Mouse (Mus musculus): ENCODE data around the gene Zfp597. TPM values are rescaled to one million over a fixed set of nuclear protein-coding genes. Genes with fewer than 3 reads are reported as not detected.
A peak's percentile ranks its signal among the peaks of the same experiment; 100 is the strongest.

Gene Zfp597
- polyA plus RNA-seq, 2 experiments = 2.0 TPM

- peaks cover 3% of the 10 kb centered on the region for H3K36me3 ChIP-seq (replicated peaks; ENCODE audit: control insufficient read depth, insufficient read depth, low read depth)
- H3K4me3 ChIP-seq (ENCODE audit: insufficient read depth in 1 of 2, low read depth in 2 of 2, low read length in 2 of 2) = no peak overlapping the region
- DNase-seq (ENCODE audit: low read depth in 3 of 3, low spot score in 3 of 3) (no peak), ATAC-seq (ENCODE audit: insufficient read depth) (no peak)
- TF ChIP-seq CTCF (IDR thresholded peaks at IDR 0.05; ENCODE audit: low read depth) (no peak), EP300 (IDR thresholded peaks at IDR 0.05; ENCODE audit: low read depth) (no peak)
- H3K27ac ChIP-seq = no peak overlapping the region
- H3K4me1 ChIP-seq (replicated peaks; ENCODE audit: control insufficient read depth in 2 of 2, insufficient read depth in 2 of 2, low read length in 1 of 2) = peaks cover 0 to 5% of the 10 kb centered on the region in 2 experiments; a peak in 2 of 4 replicates
- H3K27me3 ChIP-seq (ENCODE audit: control insufficient read depth, insufficient read depth, low read length) = no peaks in the 10 kb centered on the region
- WGBS (ENCODE audit: insufficient replicate concordance) = 63% methylated on average over 2 of the region's 2 CpGs
- no peak overlapping the region for H3K9ac ChIP-seq (replicated peaks)
- H3K9me3 ChIP-seq (ENCODE audit: control insufficient read depth, low read length) = no peaks in the 10 kb centered on the region
- no peak overlapping the region for H3K4me2 ChIP-seq (ENCODE audit: low read depth)
These were observed 23.1 kb upstream of the Zfp597 start for GRCm38 (mm10) chr16:3907471-3907870.

GRCm38 (mm10) chr16:3896553-3896952 lies 12.2 kb upstream of the Zfp597 start:
- no peaks in the 10 kb centered on the region for H3K27me3 ChIP-seq (ENCODE audit: control insufficient read depth, insufficient read depth, low read length)
- no peak overlapping the region for H3K4me3 ChIP-seq (ENCODE audit: insufficient read depth in 1 of 2, low read depth in 2 of 2, low read length in 2 of 2)
- H3K36me3 ChIP-seq (replicated peaks; ENCODE audit: control insufficient read depth, insufficient read depth, low read depth) = peaks cover 24% of the 10 kb centered on the region
- peaks cover 2% of the 10 kb centered on the region in 2 experiments; a peak in 2 of 4 replicates for H3K4me1 ChIP-seq (replicated peaks; ENCODE audit: control insufficient read depth in 2 of 2, insufficient read depth in 2 of 2, low read length in 1 of 2)
- no peak for ATAC-seq (ENCODE audit: insufficient read depth)
- H3K4me2 ChIP-seq (ENCODE audit: low read depth) = no peak overlapping the region
- H3K9me3 ChIP-seq (ENCODE audit: control insufficient read depth, low read length) = no peaks in the 10 kb centered on the region
- H3K27ac ChIP-seq = no peak overlapping the region
- no peak for TF ChIP-seq EP300 (IDR thresholded peaks at IDR 0.05; ENCODE audit: low read depth)
- TF ChIP-seq CTCF (IDR thresholded peaks at IDR 0.05; ENCODE audit: low read depth) = no peak
- WGBS (ENCODE audit: insufficient replicate concordance) = 78% methylated on average over 1 of the region's 1 CpGs
- no peak overlapping the region for H3K9ac ChIP-seq (replicated peaks)
- no peak for DNase-seq (ENCODE audit: low read depth in 3 of 3, low spot score in 3 of 3)

- Histone ChIP-seq H3K27me3 (ENCODE audit: control insufficient read depth, insufficient read depth, low read length) (no peaks in the 10 kb centered on the region), H3K9ac (replicated peaks) (no peak overlapping the region), H3K36me3 (replicated peaks; ENCODE audit: control insufficient read depth, insufficient read depth, low read depth) (peaks cover 22% of the 10 kb centered on the region), H3K9me3 (ENCODE audit: control insufficient read depth, low read length) (no peaks in the 10 kb centered on the region), H3K27ac (no peak overlapping the region), H3K4me3 (ENCODE audit: insufficient read depth in 1 of 2, low read depth in 2 of 2, low read length in 2 of 2) (no peak overlapping the region), H3K4me1 (replicated peaks; ENCODE audit: control insufficient read depth in 2 of 2, insufficient read depth in 2 of 2, low read length in 1 of 2) (peaks cover 2% of the 10 kb centered on the region in 2 experiments; a peak in 2 of 4 replicates), H3K4me2 (ENCODE audit: low read depth) (no peak overlapping the region)
- 67% methylated on average over 6 of the region's 6 CpGs for WGBS (ENCODE audit: insufficient replicate concordance)
- no peak for TF ChIP-seq CTCF (IDR thresholded peaks at IDR 0.05; ENCODE audit: low read depth)
- TF ChIP-seq EP300 (IDR thresholded peaks at IDR 0.05; ENCODE audit: low read depth) = no peak
- DNase-seq (ENCODE audit: low read depth in 3 of 3, low spot score in 3 of 3) (no peak), ATAC-seq (ENCODE audit: insufficient read depth) (no peak)
These were observed 11.7 kb upstream of the Zfp597 start for GRCm38 (mm10) chr16:3896046-3896445.

- peak overlapping the region; percentile 42 for H3K4me2 ChIP-seq (ENCODE audit: low read depth)
- TF ChIP-seq EP300 (IDR thresholded peaks at IDR 0.05; ENCODE audit: low read depth) = no peak
- no peak for TF ChIP-seq CTCF (IDR thresholded peaks at IDR 0.05; ENCODE audit: low read depth)
These were observed 10.9 kb upstream of the Zfp597 start for GRCm38 (mm10) chr16:3895173-3895792.

GRCm38 (mm10) chr16:3893739-3894138 lies 9.4 kb upstream of the Zfp597 start:
- no peak overlapping the region for H3K4me2 ChIP-seq (ENCODE audit: low read depth)
- H3K4me1 ChIP-seq (replicated peaks; ENCODE audit: control insufficient read depth in 2 of 2, insufficient read depth in 2 of 2, low read length in 1 of 2) = peaks cover 2% of the 10 kb centered on the region in 2 experiments; a peak in 2 of 4 replicates
- no peaks in the 10 kb centered on the region for H3K27me3 ChIP-seq (ENCODE audit: control insufficient read depth, insufficient read depth, low read length)
- DNase-seq (ENCODE audit: low read depth in 3 of 3, low spot score in 3 of 3) = no peak
- TF ChIP-seq CTCF (IDR thresholded peaks at IDR 0.05; ENCODE audit: low read depth) (no peak), EP300 (IDR thresholded peaks at IDR 0.05; ENCODE audit: low read depth) (no peak)
- H3K9ac ChIP-seq (replicated peaks) = no peak overlapping the region
- H3K27ac ChIP-seq = no peak overlapping the region
- H3K9me3 ChIP-seq (ENCODE audit: control insufficient read depth, low read length) = no peaks in the 10 kb centered on the region
- 58% methylated on average over 3 of the region's 3 CpGs for WGBS (ENCODE audit: insufficient replicate concordance)
- H3K4me3 ChIP-seq (ENCODE audit: insufficient read depth in 1 of 2, low read depth in 2 of 2, low read length in 2 of 2) = no peak overlapping the region
- H3K36me3 ChIP-seq (replicated peaks; ENCODE audit: control insufficient read depth, insufficient read depth, low read depth) = peaks cover 10% of the 10 kb centered on the region
- ATAC-seq (ENCODE audit: insufficient read depth) = no peak

More at GRCm38 (mm10) chr16:3895173-3895792, 10.9 kb upstream of the Zfp597 start:
- DNase-seq (ENCODE audit: low read depth in 3 of 3, low spot score in 3 of 3) (no peak), ATAC-seq (ENCODE audit: insufficient read depth) (peak; percentile 58; the same call in 1 of the 2 replicates)
- 21% methylated on average over 9 of the region's 9 CpGs for WGBS (ENCODE audit: insufficient replicate concordance)
- H3K36me3 ChIP-seq (replicated peaks; ENCODE audit: control insufficient read depth, insufficient read depth, low read depth) = peaks cover 19% of the 10 kb centered on the region
- no peaks in the 10 kb centered on the region for H3K9me3 ChIP-seq (ENCODE audit: control insufficient read depth, low read length)
- H3K4me3 ChIP-seq (ENCODE audit: insufficient read depth in 1 of 2, low read depth in 2 of 2, low read length in 2 of 2) = no peak overlapping the region
- H3K9ac ChIP-seq (replicated peaks) = no peak overlapping the region
- H3K27me3 ChIP-seq (ENCODE audit: control insufficient read depth, insufficient read depth, low read length) = no peaks in the 10 kb centered on the region
- H3K4me1 ChIP-seq (replicated peaks; ENCODE audit: control insufficient read depth in 2 of 2, insufficient read depth in 2 of 2, low read length in 1 of 2) = peaks cover 2% of the 10 kb centered on the region in 2 experiments; a peak in 2 of 4 replicates
- peak overlapping the region; percentile 22; the same call in 1 of the 2 replicates for H3K27ac ChIP-seq

All from liver, embryonic 14.5 days (tissue).